Mouse (Mus musculus) c-Kit-positive CD71-positive TER-119-positive erythroid progenitor cells, embryonic 14.5 days (primary cell): ENCODE measurements around the gene Wdr89.
A peak's percentile ranks its signal among the peaks of the same experiment; 100 is the strongest.

Experiments used
- DNase-seq: peaks from one replicate; pipeline ENCODE4 v3.0.0-alpha.2; 2013; ENCODE audit warnings: low spot score

Gene Wdr89

GRCm38 (mm10) chr12:75668221-75668620 is 1.1 kb downstream of the Wdr89 start:
- no peak for DNase-seq

- no peak for DNase-seq
Observed at GRCm38 (mm10) chr12:75666939-75667338, 2.4 kb downstream of the Wdr89 start.

GRCm38 (mm10) chr12:75664516-75664810 is 4.9 kb downstream of the Wdr89 start:
- DNase-seq = no peak

- DNase-seq = no peak
Observed at GRCm38 (mm10) chr12:75663646-75664515, 5.5 kb downstream of the Wdr89 start.

GRCm38 (mm10) chr12:75662376-75662775 is 7.0 kb downstream of the Wdr89 start:
- DNase-seq = no peak

- no peak for DNase-seq
Observed at GRCm38 (mm10) chr12:75658403-75658802, 10.9 kb downstream of the Wdr89 start.

GRCm38 (mm10) chr12:75656580-75656979 is 12.8 kb downstream of the Wdr89 start:
- DNase-seq = no peak

- DNase-seq = no peak
Observed at GRCm38 (mm10) chr12:75654247-75654801, 15.0 kb downstream of the Wdr89 start.

GRCm38 (mm10) chr12:75649706-75650093 is 19.6 kb downstream of the Wdr89 start:
- DNase-seq = no peak

GRCm38 (mm10) chr12:75649058-75649705 is 20.2 kb downstream of the Wdr89 start:
- no peak for DNase-seq

GRCm38 (mm10) chr12:75648281-75648680 is 21.1 kb downstream of the Wdr89 start:
- no peak for DNase-seq

GRCm38 (mm10) chr12:75647663-75648062 is 21.7 kb downstream of the Wdr89 start:
- no peak for DNase-seq

- DNase-seq = no peak
Observed at GRCm38 (mm10) chr12:75645780-75646179, 23.6 kb downstream of the Wdr89 start.

- DNase-seq = no peak
Observed at GRCm38 (mm10) chr12:75641726-75642125, 27.6 kb downstream of the Wdr89 start.

GRCm38 (mm10) chr12:75638345-75638744 is 31.0 kb downstream of the Wdr89 start:
- no peak for DNase-seq

GRCm38 (mm10) chr12:75637103-75637502 is 32.2 kb downstream of the Wdr89 start:
- DNase-seq = no peak

GRCm38 (mm10) chr12:75635771-75636430 is 33.4 kb downstream of the Wdr89 start:
- DNase-seq = no peak

GRCm38 (mm10) chr12:75629618-75630017 is 39.7 kb downstream of the Wdr89 start:
- no peak for DNase-seq

GRCm38 (mm10) chr12:75623292-75623691 is 46.0 kb downstream of the Wdr89 start:
- DNase-seq = no peak

- DNase-seq = peak; percentile 24
Observed at GRCm38 (mm10) chr12:75622835-75623234, 46.5 kb downstream of the Wdr89 start.

- no peak for DNase-seq
Observed at GRCm38 (mm10) chr12:75616841-75617240, 52.5 kb downstream of the Wdr89 start.

- DNase-seq = no peak
Observed at GRCm38 (mm10) chr12:75616158-75616791, 53.1 kb downstream of the Wdr89 start.
